Mouse (Mus musculus) right cerebral cortex, adult 2 months (tissue): ENCODE data around the gene Nrl.
A peak's percentile ranks its signal among the peaks of the same experiment; 100 is the strongest.

ENCODE experiments used
- DNase-seq, 2 experiments: peaks; one replicate each; pipeline ENCODE4 v3.0.0; 2021 to 2022; ENCODE audit warnings: low spot score in 2 of 2

Gene Nrl

GRCm38 (mm10) chr14:55536116-55536745 lies 11.4 kb upstream of the Nrl start:
- DNase-seq, result peak in 1 of 2 experiments; percentile 49

GRCm38 (mm10) chr14:55527940-55528339 lies 3.2 kb upstream of the Nrl start:
- DNase-seq, result no peak

- no peak for DNase-seq
Observed at GRCm38 (mm10) chr14:55526674-55527073, 1.9 kb upstream of the Nrl start.

- DNase-seq, result no peak
Observed at GRCm38 (mm10) chr14:55524062-55524461, 719 bp downstream of the Nrl start.

GRCm38 (mm10) chr14:55520451-55521361 lies 4.1 kb downstream of the Nrl start:
- DNase-seq, result peak in 1 of 2 experiments; percentile 56

- no peak for DNase-seq
Observed at GRCm38 (mm10) chr14:55519604-55520003, 5.2 kb downstream of the Nrl start.

GRCm38 (mm10) chr14:55518897-55519296 lies 5.9 kb downstream of the Nrl start:
- DNase-seq, result peak; percentile 77 to 82

GRCm38 (mm10) chr14:55515846-55516245 lies 8.9 kb downstream of the Nrl start:
- DNase-seq, result no peak

GRCm38 (mm10) chr14:55513927-55514326 lies 10.9 kb downstream of the Nrl start:
- no peak for DNase-seq

- DNase-seq, result peak; percentile 74 to 75
Observed at GRCm38 (mm10) chr14:55511037-55511436, 13.7 kb downstream of the Nrl start.

GRCm38 (mm10) chr14:55510125-55510731 lies 14.6 kb downstream of the Nrl start, which contains the start of gene Cpne6:
TSS of gene Cpne6 (plus strand) at chr14:55510445.
- DNase-seq, result peak; percentile 63 to 67

- DNase-seq, result no peak
Observed at GRCm38 (mm10) chr14:55509540-55509939, 15.2 kb downstream of the Nrl start.

GRCm38 (mm10) chr14:55507801-55508200 lies 17.0 kb downstream of the Nrl start:
- DNase-seq, result no peak

GRCm38 (mm10) chr14:55505612-55506011 lies 19.2 kb downstream of the Nrl start:
- no peak for DNase-seq

GRCm38 (mm10) chr14:55497449-55497821 lies 27.3 kb downstream of the Nrl start:
- peak; percentile 83 to 89 for DNase-seq

- DNase-seq, result no peak
Observed at GRCm38 (mm10) chr14:55496761-55497448, 27.9 kb downstream of the Nrl start.

- DNase-seq, result no peak
Observed at GRCm38 (mm10) chr14:55495509-55496240, 29.1 kb downstream of the Nrl start.

GRCm38 (mm10) chr14:55492103-55492502 lies 32.7 kb downstream of the Nrl start:
- DNase-seq, result no peak

GRCm38 (mm10) chr14:55491291-55491833 lies 33.4 kb downstream of the Nrl start:
- DNase-seq, result peak; percentile 53 to 56

GRCm38 (mm10) chr14:55490361-55491201 lies 34.2 kb downstream of the Nrl start, which contains the start of gene Carmil3:
TSS of gene Carmil3 (plus strand) at chr14:55490651.
- DNase-seq, result peak; percentile 81 to 88
